Mouse (Mus musculus): ENCODE measurements around the gene Ppp1r15a.

- TF ChIP-seq CTCF (IDR thresholded peaks at IDR 0.05; ENCODE audit: low read depth, low read length): no peak
- no peak for TF ChIP-seq POLR2A (IDR thresholded peaks at IDR 0.05; ENCODE audit: extremely low read depth, insufficient read depth, low read length)
Measured at GRCm38 (mm10) chr7:45491264-45491663, 34.8 kb downstream of the Ppp1r15a start.

Measured in liver, adult 2 months (tissue).